Mouse (Mus musculus): Measurements from ENCODE around the gene Wt1. TPM values are rescaled to one million over a fixed set of nuclear protein-coding genes. Genes with fewer than 3 reads are reported as not detected.

Gene Wt1
- polyA plus RNA-seq, 1 experiment from 2014 or later = 5.6 TPM

GRCm38 (mm10) chr2:105127531-105128480 is 1.5 kb downstream of the Wt1 start:
- DNase-seq (ENCODE audit: low spot score) = peak; percentile 68
- WGBS = under 1% methylated on average over 52 of the region's 52 CpGs

DNA sequence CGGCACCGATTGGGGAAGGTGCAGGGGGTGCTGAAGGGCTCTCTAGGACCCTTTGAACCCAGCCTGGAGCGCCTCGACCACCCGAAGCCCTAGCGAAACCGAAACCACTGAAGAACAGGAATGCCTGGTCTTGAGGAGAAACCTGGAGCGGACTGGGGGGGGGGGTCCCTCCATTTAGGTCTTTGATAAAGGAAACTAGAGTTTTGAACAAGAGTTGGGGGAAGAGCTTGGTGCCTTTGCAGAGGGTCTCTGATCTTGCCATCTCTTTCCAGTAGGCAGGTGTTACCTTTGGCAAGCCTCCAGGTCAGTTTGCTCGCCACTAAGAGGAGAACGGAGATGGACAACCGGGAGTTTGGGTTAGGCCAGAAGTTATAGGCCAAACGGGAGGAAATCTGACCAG is 2.2 kb downstream of the Wt1 start:
- Histone ChIP-seq H3K27me3 (ENCODE audit: low read depth, poor library complexity, severe bottlenecking) (peaks cover 100% of the 10 kb centered on the region), H3K4me1 (peaks cover 54% of the 10 kb centered on the region), H3K27ac (no peak overlapping the region), H3K4me3 (no peak overlapping the region), H3K36me3 (no peaks in the 10 kb centered on the region), H3K9me3 (replicated peaks) (no peaks in the 10 kb centered on the region)
- WGBS = 3% methylated on average over 12 of the region's 12 CpGs
- peak; percentile 48 for DNase-seq (ENCODE audit: low spot score)

More at GRCm38 (mm10) chr2:105127531-105128480, 1.5 kb downstream of the Wt1 start:
- no peaks in the 10 kb centered on the region for H3K36me3 ChIP-seq
- H3K4me3 ChIP-seq = peak overlapping the region; percentile 44
- peaks cover 100% of the 10 kb centered on the region for H3K27me3 ChIP-seq (ENCODE audit: low read depth, poor library complexity, severe bottlenecking)
- peak overlapping the region; percentile 66; the same call in 1 of the 2 replicates for H3K27ac ChIP-seq
- no peaks in the 10 kb centered on the region for H3K9me3 ChIP-seq (replicated peaks)
- peaks cover 53% of the 10 kb centered on the region for H3K4me1 ChIP-seq

GRCm38 (mm10) chr2:105130351-105131060 is 4.2 kb downstream of the Wt1 start:
- no peaks in the 10 kb centered on the region for H3K36me3 ChIP-seq
- peak overlapping the region; percentile 21; the same call in 1 of the 2 replicates for H3K4me3 ChIP-seq
- no peak overlapping the region for H3K27ac ChIP-seq
- H3K4me1 ChIP-seq = peaks cover 55% of the 10 kb centered on the region
- 1% methylated on average over 32 of the region's 32 CpGs for WGBS
- H3K27me3 ChIP-seq (ENCODE audit: low read depth, poor library complexity, severe bottlenecking) = peaks cover 100% of the 10 kb centered on the region
- peak; percentile 63 for DNase-seq (ENCODE audit: low spot score)
- H3K9me3 ChIP-seq (replicated peaks) = no peaks in the 10 kb centered on the region

DNA sequence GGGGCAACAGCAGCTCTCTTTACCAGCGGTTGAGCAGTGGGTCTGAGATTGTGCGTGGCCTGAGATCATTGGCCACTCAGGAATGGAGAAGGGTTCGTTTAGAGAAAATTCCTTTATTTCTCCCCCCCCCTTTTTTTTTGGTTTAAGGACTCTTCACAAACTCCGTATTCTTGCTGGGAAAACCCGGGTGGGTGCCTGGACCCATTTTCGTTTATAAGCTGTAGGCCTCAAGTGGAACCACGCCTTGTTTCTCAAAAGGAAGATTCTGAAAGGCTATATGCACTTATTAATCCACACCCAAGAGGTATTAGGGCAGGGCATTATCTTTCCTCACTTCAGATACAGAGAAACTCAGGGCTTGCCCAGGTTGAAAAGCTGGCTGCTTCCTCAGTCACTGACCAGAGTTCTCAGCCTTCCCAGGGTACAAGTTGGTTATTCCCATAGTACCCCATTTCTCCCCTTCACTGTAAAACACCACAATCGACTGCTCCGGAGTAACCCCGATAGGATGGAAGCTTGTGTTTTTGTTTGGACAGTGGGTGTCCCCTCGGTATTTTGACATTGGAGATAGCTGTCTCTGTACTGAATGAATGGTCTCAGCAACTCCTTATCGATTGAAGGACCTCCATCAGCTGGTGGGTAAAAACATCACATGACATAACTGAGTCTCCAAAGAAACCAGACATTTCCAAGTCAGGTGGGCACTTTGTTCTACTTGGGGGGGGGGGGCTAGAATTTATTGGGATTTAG is 4.9 kb downstream of the Wt1 start:
- Histone ChIP-seq H3K36me3 (no peaks in the 10 kb centered on the region), H3K9me3 (replicated peaks) (no peaks in the 10 kb centered on the region), H3K4me1 (peaks cover 52% of the 10 kb centered on the region), H3K27me3 (ENCODE audit: low read depth, poor library complexity, severe bottlenecking) (peaks cover 100% of the 10 kb centered on the region), H3K27ac (no peak overlapping the region), H3K4me3 (peak overlapping the region; percentile 21; the same call in 1 of the 2 replicates)
- WGBS = 4% methylated on average over 12 of the region's 12 CpGs
- peak; percentile 37 for DNase-seq (ENCODE audit: low spot score)

GRCm38 (mm10) chr2:105131811-105132100 is 5.4 kb downstream of the Wt1 start:
- Histone ChIP-seq H3K36me3 (no peaks in the 10 kb centered on the region), H3K27me3 (ENCODE audit: low read depth, poor library complexity, severe bottlenecking) (peaks cover 100% of the 10 kb centered on the region), H3K4me1 (peaks cover 47% of the 10 kb centered on the region), H3K27ac (no peak overlapping the region), H3K9me3 (replicated peaks) (no peaks in the 10 kb centered on the region), H3K4me3 (no peak overlapping the region)
- 3% methylated on average over 2 of the region's 2 CpGs for WGBS
- peak; percentile 35 for DNase-seq (ENCODE audit: low spot score)

- Histone ChIP-seq H3K27me3 (ENCODE audit: low read depth, poor library complexity, severe bottlenecking) (peaks cover 100% of the 10 kb centered on the region), H3K36me3 (no peaks in the 10 kb centered on the region), H3K27ac (no peak overlapping the region), H3K4me3 (peak overlapping the region; percentile 33), H3K4me1 (peaks cover 41% of the 10 kb centered on the region), H3K9me3 (replicated peaks) (no peaks in the 10 kb centered on the region)
- DNase-seq (ENCODE audit: low spot score) = peak; percentile 69
- WGBS = 0% methylated on average over 17 of the region's 17 CpGs
Observed at GRCm38 (mm10) chr2:105132300-105132699, 6.0 kb downstream of the Wt1 start.

- peaks cover 100% of the 10 kb centered on the region for H3K27me3 ChIP-seq (ENCODE audit: low read depth, poor library complexity, severe bottlenecking)
- under 1% methylated on average over 43 of the region's 43 CpGs for WGBS
- H3K36me3 ChIP-seq = no peaks in the 10 kb centered on the region
- H3K27ac ChIP-seq = no peak overlapping the region
- peak overlapping the region; percentile 33; the same call in 1 of the 2 replicates for H3K4me3 ChIP-seq
- no peaks in the 10 kb centered on the region for H3K9me3 ChIP-seq (replicated peaks)
- peaks cover 34% of the 10 kb centered on the region for H3K4me1 ChIP-seq
- peak; percentile 61 for DNase-seq (ENCODE audit: low spot score)
Observed at GRCm38 (mm10) chr2:105132933-105133795, 6.8 kb downstream of the Wt1 start.

- Histone ChIP-seq H3K36me3 (no peaks in the 10 kb centered on the region), H3K4me1 (peaks cover 34% of the 10 kb centered on the region), H3K4me3 (no peak overlapping the region), H3K9me3 (replicated peaks) (no peaks in the 10 kb centered on the region), H3K27ac (no peak overlapping the region), H3K27me3 (ENCODE audit: low read depth, poor library complexity, severe bottlenecking) (peaks cover 100% of the 10 kb centered on the region)
- DNase-seq (ENCODE audit: low spot score) = peak; percentile 57
- under 1% methylated on average over 19 of the region's 19 CpGs for WGBS
Observed at GRCm38 (mm10) chr2:105134296-105134695, 8.0 kb downstream of the Wt1 start.

GRCm38 (mm10) chr2:105139471-105139870 is 13.1 kb downstream of the Wt1 start:
- 76% methylated on average over 7 of the region's 7 CpGs for WGBS
- peaks cover 90% of the 10 kb centered on the region for H3K27me3 ChIP-seq (ENCODE audit: low read depth, poor library complexity, severe bottlenecking)
- H3K4me1 ChIP-seq = 0 out of 2 replicates have a peak, but pooled peaks cover 5% of the 10 kb centered on the region
- H3K4me3 ChIP-seq = no peak overlapping the region
- H3K9me3 ChIP-seq (replicated peaks) = no peaks in the 10 kb centered on the region
- no peak for DNase-seq (ENCODE audit: low spot score)
- H3K27ac ChIP-seq = no peak overlapping the region
- no peaks in the 10 kb centered on the region for H3K36me3 ChIP-seq

GRCm38 (mm10) chr2:105141371-105141770 is 15.0 kb downstream of the Wt1 start:
- 0 out of 2 replicates have a peak, but pooled peaks cover 4% of the 10 kb centered on the region for H3K4me1 ChIP-seq
- no peak overlapping the region for H3K4me3 ChIP-seq
- no peaks in the 10 kb centered on the region for H3K9me3 ChIP-seq (replicated peaks)
- peaks cover 72% of the 10 kb centered on the region for H3K27me3 ChIP-seq (ENCODE audit: low read depth, poor library complexity, severe bottlenecking)
- H3K27ac ChIP-seq = no peak overlapping the region
- H3K36me3 ChIP-seq = no peaks in the 10 kb centered on the region
- WGBS = 48% methylated on average over 7 of the region's 7 CpGs
- DNase-seq (ENCODE audit: low spot score) = peak; percentile 29

DNA sequence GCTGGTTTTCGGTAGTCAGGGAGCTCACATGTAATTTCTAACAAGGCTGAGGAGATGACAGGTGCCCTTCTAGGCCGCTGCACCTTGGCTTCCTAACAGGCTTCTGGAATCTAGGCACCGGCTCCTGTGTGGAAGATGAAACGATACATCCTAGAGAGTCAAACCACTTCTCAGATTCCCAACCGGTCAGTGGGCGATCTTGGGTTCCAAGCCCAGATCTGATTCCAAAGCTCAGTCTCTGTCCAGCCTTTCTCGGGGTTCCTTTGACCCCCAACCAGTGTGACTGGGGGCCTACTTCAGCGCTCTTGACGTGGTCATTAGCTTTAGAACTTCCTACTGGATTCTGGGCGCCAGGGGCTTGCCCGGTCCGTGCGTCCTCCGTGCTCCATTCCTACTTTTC is 17.4 kb downstream of the Wt1 start:
- Histone ChIP-seq H3K9me3 (replicated peaks) (no peaks in the 10 kb centered on the region), H3K4me3 (no peak overlapping the region), H3K27me3 (ENCODE audit: low read depth, poor library complexity, severe bottlenecking) (peaks cover 49% of the 10 kb centered on the region), H3K36me3 (no peaks in the 10 kb centered on the region), H3K4me1 (0 out of 2 replicates have a peak, but pooled peaks cover 4% of the 10 kb centered on the region), H3K27ac (no peak overlapping the region)
- WGBS = 92% methylated on average over 14 of the region's 14 CpGs
- DNase-seq (ENCODE audit: low spot score) = no peak

DNA sequence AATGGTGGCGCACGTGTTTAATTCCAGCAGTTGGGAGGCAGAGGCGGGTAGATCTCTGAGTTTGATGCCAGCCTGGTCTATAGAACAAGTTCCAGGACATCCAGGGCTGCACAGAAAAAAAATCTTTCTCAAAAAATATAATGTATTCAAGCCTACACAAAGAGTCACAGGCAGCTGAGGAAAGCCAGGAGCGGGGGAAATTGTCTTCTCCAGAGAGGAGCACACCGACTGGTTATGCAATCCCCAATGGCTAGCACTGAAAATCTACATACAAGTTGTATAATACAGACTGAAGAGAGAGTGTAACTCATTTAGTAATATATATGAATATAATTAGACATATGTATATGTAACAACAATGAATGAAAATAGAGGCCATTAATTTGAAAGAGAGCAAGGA is 25.2 kb downstream of the Wt1 start:
- Histone ChIP-seq H3K27me3 (ENCODE audit: low read depth, poor library complexity, severe bottlenecking) (no peaks in the 10 kb centered on the region), H3K9me3 (replicated peaks) (no peaks in the 10 kb centered on the region), H3K4me1 (no peaks in the 10 kb centered on the region), H3K36me3 (no peaks in the 10 kb centered on the region), H3K4me3 (no peak overlapping the region), H3K27ac (no peak overlapping the region)
- no peak for DNase-seq (ENCODE audit: low spot score)
- 94% methylated on average over 5 of the region's 5 CpGs for WGBS
